Mouse (Mus musculus): ENCODE results near the gene Zfp36l2.

- TF ChIP-seq POLR2A (IDR thresholded peaks at IDR 0.05; ENCODE audit: extremely low read depth, insufficient read depth, low read length): no peak
- no peak for TF ChIP-seq CTCF (IDR thresholded peaks at IDR 0.05; ENCODE audit: extremely low read depth, insufficient read depth, low read length)
Measured at GRCm38 (mm10) chr17:84203340-84203739, 15.6 kb upstream of the Zfp36l2 start.

Measured in cortical plate, adult 2 months (tissue).